Mouse (Mus musculus) frontal cortex, postnatal 10 days (tissue): ENCODE data around the gene Cdk9.

ENCODE experiments used
- DNase-seq, 2 experiments: peaks; one replicate each; pipeline ENCODE4 v3.0.0; 2022; ENCODE audit warnings: low spot score in 2 of 2, mixed read lengths in 1 of 2

The Cdk9 gene

GRCm38 (mm10) chr2:32712934-32713817 lies at the start of gene Cdk9:
Cdk9 (minus strand) TSS chr2:32713076.
- DNase-seq = peak; percentile 86 to 89

GRCm38 (mm10) chr2:32761859-32762258 lies 49.0 kb upstream of the Cdk9 start:
- no peak for DNase-seq

- no peak for DNase-seq
Observed at GRCm38 (mm10) chr2:32761361-32761760, 48.5 kb upstream of the Cdk9 start.

- no peak for DNase-seq
Observed at GRCm38 (mm10) chr2:32759001-32759400, 46.1 kb upstream of the Cdk9 start.

- DNase-seq = no peak
Observed at GRCm38 (mm10) chr2:32758503-32758902, 45.6 kb upstream of the Cdk9 start.

- DNase-seq = peak; percentile 94 to 96
Observed at GRCm38 (mm10) chr2:32757056-32757845, 44.4 kb upstream of the Cdk9 start, which contains the start of gene Tor2a. Tor2a (plus strand) TSS chr2:32757234.

- no peak for DNase-seq
Observed at GRCm38 (mm10) chr2:32756674-32757055, 43.8 kb upstream of the Cdk9 start.

GRCm38 (mm10) chr2:32752181-32752580 lies 39.3 kb upstream of the Cdk9 start:
- no peak for DNase-seq

- DNase-seq = no peak
Observed at GRCm38 (mm10) chr2:32751665-32752033, 38.8 kb upstream of the Cdk9 start.

- no peak for DNase-seq
Observed at GRCm38 (mm10) chr2:32750887-32751664, 38.2 kb upstream of the Cdk9 start.

- no peak for DNase-seq
Observed at GRCm38 (mm10) chr2:32750199-32750598, 37.3 kb upstream of the Cdk9 start.

- no peak for DNase-seq
Observed at GRCm38 (mm10) chr2:32749082-32749481, 36.2 kb upstream of the Cdk9 start.

- DNase-seq = no peak
Observed at GRCm38 (mm10) chr2:32744272-32744982, 31.6 kb upstream of the Cdk9 start.

- peak; percentile 77 to 85 for DNase-seq
Observed at GRCm38 (mm10) chr2:32742173-32742531, 29.3 kb upstream of the Cdk9 start.

- DNase-seq = peak in 1 of 2 experiments; percentile 66
Observed at GRCm38 (mm10) chr2:32741273-32742172, 28.6 kb upstream of the Cdk9 start.

GRCm38 (mm10) chr2:32740916-32741272 lies 28.0 kb upstream of the Cdk9 start, which contains the start of gene 6330409D20Rik:
6330409D20Rik (minus strand) TSS chr2:32741016.
- DNase-seq = no peak

GRCm38 (mm10) chr2:32739311-32739710 lies 26.4 kb upstream of the Cdk9 start:
- DNase-seq = no peak

GRCm38 (mm10) chr2:32737008-32737407 lies 24.1 kb upstream of the Cdk9 start:
- DNase-seq = no peak

GRCm38 (mm10) chr2:32736306-32736829 lies 23.5 kb upstream of the Cdk9 start:
- DNase-seq = no peak

GRCm38 (mm10) chr2:32734933-32735332 lies 22.1 kb upstream of the Cdk9 start:
- no peak for DNase-seq
